Mouse (Mus musculus): Measurements from ENCODE around the gene Liph.

Gene Liph

DNA sequence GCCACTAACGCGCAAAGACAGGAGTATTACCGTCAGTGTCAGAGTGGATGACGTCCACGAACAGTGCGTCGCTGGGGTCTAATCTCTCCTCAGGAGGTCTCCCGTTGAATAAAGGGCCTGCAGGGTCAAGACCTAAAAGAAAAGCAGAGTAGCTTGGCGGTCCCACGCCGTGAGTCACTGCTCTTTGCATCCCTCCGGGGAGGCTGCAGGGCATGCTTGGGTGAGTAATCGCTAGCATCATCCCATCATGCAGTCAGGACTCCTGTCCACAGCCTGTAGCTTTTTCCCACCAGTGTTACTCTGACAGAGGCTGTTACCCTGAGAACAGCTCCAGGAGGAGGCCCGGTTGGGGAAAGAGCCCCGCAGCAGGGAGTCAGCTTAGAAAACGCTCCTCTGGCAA, 19.3 kb downstream of the Liph start:
- DNase-seq (ENCODE audit: low read depth, low spot score), result peak; percentile 64

DNA sequence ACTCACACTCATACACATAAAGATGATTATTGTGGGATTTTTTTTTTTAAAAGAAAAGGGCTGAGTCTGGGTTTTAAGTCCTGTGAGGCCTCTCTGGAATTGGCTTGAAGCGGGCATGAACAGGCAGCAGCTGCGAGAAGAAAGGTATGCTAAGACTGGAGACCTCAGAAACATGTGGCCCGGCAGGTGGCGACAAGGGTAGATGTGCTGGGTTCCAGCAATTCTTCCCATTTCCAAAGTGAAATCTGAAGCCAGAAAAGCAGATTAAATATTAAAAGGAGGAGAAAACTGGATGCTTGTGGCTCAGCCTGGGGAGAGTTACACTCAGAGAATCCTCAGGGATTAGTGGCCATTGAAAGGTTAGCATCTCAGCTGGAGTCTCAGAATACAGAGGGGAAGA, 24.0 kb downstream of the Liph start:
- DNase-seq (ENCODE audit: low read depth, low spot score), result no peak

DNA sequence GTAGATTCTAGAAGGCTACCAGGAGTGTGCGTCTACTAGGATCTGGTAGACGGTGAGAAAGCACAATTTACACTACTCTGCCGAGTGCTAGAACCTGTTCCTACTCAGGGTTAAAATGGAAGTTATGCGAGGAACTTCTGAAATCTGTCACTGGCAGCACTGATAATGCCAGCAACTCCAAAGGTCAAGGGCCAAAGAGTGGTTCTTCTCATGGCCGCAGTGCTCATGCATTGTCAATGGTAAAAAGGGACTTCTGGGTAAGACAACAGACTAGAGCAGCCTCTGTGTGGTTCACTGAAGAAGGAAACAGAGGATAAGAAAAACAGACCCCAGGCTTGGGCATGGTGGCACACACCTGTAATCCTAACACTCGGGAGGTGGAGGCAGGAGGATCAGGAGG, 24.9 kb downstream of the Liph start:
- no peak for DNase-seq (ENCODE audit: low read depth, low spot score)

DNA sequence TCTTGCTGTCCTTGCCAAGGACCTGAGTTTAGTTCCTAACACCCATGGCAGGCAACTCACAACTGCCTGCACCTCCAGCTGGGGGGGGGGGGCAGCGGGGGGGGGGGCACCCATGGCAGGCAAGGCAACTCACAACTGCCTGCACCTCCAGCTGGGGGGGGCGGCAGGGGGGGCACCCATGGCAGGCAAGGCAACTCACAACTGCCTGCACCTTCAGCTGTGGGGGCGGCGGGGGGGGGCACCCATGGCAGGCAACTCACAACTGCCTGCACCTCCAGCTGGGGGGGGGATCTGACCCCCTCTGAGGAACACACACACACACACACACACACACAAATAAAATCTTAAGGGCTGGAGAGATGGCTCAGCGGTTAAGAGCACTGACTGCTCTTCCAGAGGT, 25.6 kb downstream of the Liph start:
- DNase-seq (ENCODE audit: low read depth, low spot score), result no peak

DNA sequence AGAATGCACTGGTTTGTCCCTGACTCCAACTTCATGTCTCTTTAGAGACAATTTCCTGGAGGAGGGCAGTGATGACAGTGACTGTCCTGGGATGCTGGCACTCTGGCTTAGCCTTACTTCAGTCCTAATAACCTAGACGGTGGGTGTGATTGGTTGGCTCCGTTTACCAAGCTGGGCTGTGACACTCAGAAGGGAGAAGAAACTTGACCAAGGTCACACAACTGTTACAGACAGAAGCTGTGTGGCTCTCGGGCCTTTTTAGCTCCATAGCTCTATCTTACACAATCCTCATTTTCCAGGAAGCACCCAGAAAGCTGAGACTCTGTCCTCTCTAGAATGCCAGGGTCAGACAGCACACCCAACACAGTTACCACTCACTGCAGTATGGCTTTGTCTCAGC, 29.9 kb downstream of the Liph start:
- no peak for DNase-seq (ENCODE audit: low read depth, low spot score)

DNA sequence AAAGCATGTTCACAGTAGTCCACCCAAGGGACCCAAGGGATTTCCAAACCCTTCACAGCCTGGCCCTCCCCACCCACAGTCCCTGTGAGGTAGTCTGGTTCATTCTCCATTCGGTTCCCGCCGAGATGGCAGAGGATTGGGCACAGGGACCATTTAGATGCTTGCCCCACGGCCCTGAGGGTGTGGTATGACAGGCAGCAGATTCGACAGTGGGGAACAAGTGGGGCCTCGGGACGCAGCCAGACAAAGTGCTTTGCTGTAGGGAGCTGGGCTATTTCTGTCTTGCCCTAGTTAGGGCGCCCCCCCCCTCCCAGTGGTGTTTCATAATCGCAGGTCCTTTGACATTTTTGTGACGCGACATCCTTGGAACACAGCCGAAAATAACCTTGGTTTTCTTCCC, 39.9 kb downstream of the Liph start:
- DNase-seq (ENCODE audit: low read depth, low spot score), result peak; percentile 60

DNA sequence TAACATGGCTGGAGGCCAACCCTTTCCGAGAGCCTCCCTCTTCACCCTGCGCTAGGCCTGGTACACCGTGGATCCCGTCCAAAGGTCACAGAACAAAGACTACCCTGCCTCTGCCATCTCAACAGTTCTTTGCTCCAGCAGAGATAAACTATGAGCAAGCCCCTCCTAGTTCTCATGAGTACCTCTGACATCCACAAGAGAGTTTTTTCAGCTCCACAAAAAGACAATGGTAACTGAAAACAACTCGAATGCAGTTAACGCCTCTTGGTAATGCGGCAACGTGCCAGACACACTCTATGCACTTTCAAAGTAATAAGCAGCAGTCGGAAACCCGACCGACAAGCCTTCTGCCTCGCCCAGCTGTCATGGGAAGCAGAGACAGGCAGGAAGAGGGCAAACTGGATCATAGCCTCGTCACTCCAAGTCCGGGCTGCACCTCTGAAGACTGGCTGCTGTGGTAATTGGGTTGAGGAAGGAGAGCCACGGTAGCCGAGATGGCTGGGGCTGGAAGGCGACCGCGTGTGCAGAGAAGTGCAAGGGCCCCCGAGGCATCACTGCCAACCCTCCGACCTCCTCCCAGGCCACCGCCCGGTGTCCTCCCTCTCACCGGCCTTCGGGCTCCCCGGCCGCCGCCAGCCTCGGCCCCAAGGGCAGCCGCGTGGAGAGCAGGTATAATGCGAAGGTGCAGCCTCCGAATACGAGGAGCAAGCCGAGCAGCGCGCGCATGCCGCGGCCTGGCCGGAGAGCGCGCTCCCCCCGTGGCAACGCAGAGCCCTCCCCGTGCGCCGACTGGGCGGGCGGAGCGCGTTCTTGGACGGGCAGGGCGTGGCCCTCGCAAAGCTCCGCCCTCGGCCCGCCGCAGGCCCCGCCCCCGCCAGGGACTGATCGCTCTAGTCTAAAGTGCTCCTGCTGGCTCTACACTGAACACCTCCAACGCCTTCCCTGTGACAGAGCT, 48.4 kb downstream of the Liph start, which contains the start of gene Tmem41a:
Gene Tmem41a, minus strand, starts transcription at position 792 of the 955 bp plus-strand sequence.
- peak; percentile 95 for DNase-seq (ENCODE audit: low read depth, low spot score)

DNA sequence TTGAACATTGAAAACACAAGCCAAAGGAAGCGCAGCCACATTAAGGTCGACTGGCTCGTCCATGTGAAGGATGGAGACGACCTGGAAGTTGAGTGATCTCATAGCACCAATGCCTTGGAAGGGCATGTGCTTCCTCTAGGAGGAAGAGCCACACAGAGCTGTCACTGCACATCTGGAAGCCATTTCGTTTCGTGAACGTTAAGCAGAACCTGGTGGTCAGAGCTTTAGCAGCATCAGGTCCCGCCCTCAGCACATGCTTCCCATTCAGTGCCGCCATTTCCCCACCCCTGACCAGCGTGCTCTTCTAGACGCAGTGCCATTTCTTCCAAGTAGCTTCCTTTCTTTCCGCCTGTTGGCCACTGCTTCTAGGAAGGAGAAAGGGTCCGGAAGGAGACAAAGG, 67.0 kb downstream of the Liph start:
- DNase-seq (ENCODE audit: low read depth, low spot score), result no peak

DNA sequence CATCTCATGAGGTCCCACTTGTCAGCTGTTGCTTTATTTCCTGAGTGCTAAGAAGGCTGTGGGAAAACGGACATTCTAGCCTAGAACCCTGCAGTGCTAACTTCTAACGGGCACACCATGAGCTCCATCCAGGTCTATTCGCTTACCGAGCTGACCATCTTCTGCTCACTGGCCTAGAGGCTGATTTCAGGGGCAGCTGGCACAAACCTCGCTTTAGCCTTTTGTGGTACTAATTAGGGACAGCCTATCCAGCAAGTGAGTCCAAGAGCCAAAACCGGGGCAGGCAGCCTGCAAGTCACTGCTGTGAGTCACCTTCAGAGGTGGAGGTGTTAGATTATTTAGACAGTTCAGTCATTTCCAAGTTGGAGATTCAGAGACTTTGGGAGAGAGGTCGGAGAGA, 78.8 kb downstream of the Liph start:
- peak; percentile 68 for DNase-seq (ENCODE audit: low read depth, low spot score)

DNA sequence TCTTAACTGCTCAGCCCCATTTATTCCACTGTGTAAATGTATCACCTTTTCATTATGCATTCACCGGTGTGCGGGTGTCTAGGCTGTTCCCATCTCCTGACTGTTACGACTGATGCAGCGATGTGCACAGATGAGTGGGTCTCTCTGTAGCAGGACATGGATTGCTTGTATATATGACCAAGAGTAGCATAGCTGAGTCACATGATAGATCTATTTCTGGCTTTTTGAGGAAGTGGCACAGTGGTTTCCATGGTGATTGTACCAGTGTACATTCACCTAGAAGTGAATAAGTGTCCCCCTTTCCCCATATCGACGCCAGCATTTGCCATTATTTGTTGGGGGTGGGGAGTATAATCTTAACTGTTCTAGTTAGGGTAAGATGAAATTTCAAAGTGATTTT, 82.1 kb downstream of the Liph start:
- DNase-seq (ENCODE audit: low read depth, low spot score), result peak; percentile 58

DNA sequence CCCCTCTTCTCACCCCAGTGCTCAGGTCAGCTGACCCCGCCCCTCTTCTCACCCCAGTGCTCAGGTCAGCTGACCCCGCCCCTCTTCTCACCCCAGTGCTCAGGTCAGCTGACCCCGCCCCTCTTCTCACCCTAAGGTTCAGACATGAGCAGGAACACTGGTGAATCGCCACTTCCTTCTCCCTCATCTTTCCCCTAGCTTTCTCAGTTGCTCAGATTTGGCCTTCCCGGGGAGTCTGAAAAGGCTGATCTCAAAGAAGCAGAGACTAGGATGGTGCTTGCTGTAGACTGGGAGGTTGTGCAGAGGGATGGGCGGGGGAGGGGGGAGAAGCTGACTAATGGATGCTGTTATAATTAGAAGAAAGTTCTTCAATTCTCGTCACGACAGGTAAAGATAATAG, 86.6 kb downstream of the Liph start:
- peak; percentile 28 for DNase-seq (ENCODE audit: low read depth, low spot score)

DNA sequence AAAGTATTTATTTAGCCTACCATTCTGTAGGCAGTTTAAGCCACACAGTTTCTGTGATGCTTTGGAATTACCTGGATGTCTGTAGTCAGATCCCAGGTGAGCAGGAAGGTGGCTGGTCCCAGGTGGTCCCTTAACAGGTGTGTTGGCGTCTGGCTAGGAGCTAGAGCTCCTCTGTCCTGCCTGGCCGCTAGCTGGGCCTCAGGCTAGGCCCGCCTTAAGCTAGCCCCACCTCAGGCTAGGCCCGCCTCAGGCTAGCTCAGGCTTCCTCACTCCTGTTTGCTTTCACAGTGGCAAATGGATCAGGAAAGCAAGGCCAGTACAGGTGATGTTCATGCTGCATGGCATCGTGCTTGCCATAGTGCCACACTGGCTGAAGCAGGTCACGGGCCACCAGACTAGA, 88.6 kb downstream of the Liph start:
- DNase-seq (ENCODE audit: low read depth, low spot score), result no peak

DNA sequence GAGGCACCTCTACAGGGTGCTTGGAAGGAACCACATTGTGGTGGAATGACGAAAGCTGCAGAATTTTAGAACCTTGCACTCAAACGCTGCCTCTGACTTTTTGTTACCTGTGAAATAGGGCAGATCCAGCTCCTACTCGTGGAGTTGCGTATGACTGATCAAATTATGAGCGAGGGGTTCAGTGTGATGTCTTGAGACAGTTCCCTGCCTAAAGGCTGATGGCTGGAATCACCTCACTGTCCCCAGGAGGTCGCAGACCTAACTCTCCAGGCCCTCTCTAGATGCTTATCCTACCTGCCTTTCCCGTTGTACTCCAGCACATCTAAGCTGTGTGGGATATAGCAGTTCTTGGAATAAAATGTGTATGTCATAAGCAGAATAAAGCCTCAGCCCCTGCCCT, 89.5 kb downstream of the Liph start:
- DNase-seq (ENCODE audit: low read depth, low spot score), result no peak

DNA sequence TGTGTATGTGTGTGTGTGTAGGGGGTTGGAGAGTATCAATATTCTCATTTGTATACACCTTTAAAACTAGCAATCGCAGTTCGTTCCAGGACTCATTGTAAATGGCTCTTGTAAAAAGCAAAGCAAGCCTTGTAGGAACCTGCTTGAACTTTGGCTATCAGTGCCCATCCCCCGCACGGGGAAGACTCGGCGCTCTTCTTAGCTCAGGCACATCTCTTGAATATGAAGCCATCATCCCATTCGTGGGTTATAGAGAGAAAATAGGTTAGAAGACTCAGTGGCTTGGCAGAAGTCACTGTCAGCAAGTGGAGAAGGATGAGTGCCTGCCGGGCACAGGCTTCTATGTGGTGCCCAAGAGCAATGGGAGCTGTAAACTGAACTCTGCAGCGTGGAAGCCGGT, 90.8 kb downstream of the Liph start:
- no peak for DNase-seq (ENCODE audit: low read depth, low spot score)
